Mouse (Mus musculus) olfactory bulb, adult 2 months (tissue): Measurements from ENCODE around the gene Col26a1. TPM values are rescaled to one million over a fixed set of nuclear protein-coding genes. Genes with fewer than 3 reads are reported as not detected.

ENCODE experiments used
- H3K27ac ChIP-seq: fragments of 200-500 bp; 2 replicates; pipeline ENCODE4 v1.5.1; 2012; ENCODE audit warnings: low read depth, low read length; ENCODE audit not compliant: insufficient read depth
- H3K4me1 ChIP-seq: fragments of 200-500 bp; 2 replicates; pipeline ENCODE4 v1.6.1; 2012; ENCODE audit warnings: low read length; ENCODE audit not compliant: control insufficient read depth, insufficient read depth
- H3K4me3 ChIP-seq: fragments of 200-500 bp; 2 replicates; pipeline ENCODE4 v1.5.1; 2012; ENCODE audit warnings: mild to moderate bottlenecking, low read depth, low read length, moderate library complexity; ENCODE audit not compliant: insufficient read depth
- CTCF ChIP-seq: fragments of 200-500 bp; IDR thresholded peaks from 2 replicates; pipeline ENCODE4 v1.5.1; 2012; ENCODE audit warnings: low read depth, mild to moderate bottlenecking, low read length, moderate library complexity; ENCODE audit not compliant: insufficient read depth
- POLR2A ChIP-seq: fragments of 200-500 bp; IDR thresholded peaks from 2 replicates; pipeline ENCODE4 v1.6.1; 2012; ENCODE audit warnings: mild to moderate bottlenecking, low read depth, low read length, moderate library complexity; ENCODE audit not compliant: insufficient read depth
- WGBS: fragments of 180-500 bp; shearing (Covaris S2); methylation state at CpG from one replicate; pipeline ENCODE4 v1.1.7; 2018; 5-methylcytosine and 5-hydroxymethylcytosine counted together
- polyA plus RNA-seq: library from polyadenylated mRNA; stranded (reverse); fragments of >200 nt; gene quantifications from 2 replicates; pipeline ENCODE4 v1.2.4, GENCODE M21; 2012; ENCODE audit warnings: low replicate concordance; ENCODE audit not compliant: missing spikeins, insufficient read depth, insufficient read length

Col26a1 gene
- polyA plus RNA-seq, 1 experiment, result not detected

GRCm38 (mm10) chr5:136830156-136830555 lies 52.9 kb downstream of the Col26a1 start:
- Histone ChIP-seq H3K4me1 (no peaks in the 10 kb centered on the region), H3K27ac (no peak overlapping the region), H3K4me3 (no peak overlapping the region)
- 77% methylated on average over 3 of the region's 3 CpGs for WGBS
- TF ChIP-seq POLR2A (no peak), CTCF (no peak)

- 77% methylated on average over 8 of the region's 8 CpGs for WGBS
- Histone ChIP-seq H3K27ac (no peak overlapping the region), H3K4me3 (no peak overlapping the region), H3K4me1 (no peaks in the 10 kb centered on the region)
- TF ChIP-seq POLR2A, result no peak
- TF ChIP-seq CTCF, result no peak
Measured at GRCm38 (mm10) chr5:136821971-136822370, 61.0 kb downstream of the Col26a1 start.

DNA sequence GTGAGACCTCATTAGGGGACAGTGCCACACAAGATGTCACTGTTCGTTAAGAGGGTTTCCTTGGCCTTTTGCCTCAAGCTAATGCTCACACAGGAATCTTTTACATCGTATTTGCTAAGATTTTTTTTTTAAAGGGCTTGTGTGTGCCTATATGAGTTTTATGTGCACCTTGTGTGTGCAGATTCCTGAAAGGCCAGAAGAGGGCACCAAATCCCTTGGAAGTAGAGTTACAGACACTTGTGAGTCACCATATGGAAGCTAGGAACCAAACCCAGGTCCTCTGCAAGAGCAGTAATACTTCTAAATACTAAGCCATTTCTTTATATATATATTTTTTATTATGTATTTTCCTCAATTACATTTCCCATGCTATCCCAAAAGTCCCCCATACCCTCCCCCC lies 62.1 kb downstream of the Col26a1 start:
- no peaks in the 10 kb centered on the region for H3K4me1 ChIP-seq
- H3K27ac ChIP-seq, result no peak overlapping the region
- 75% methylated on average over 2 of the region's 2 CpGs for WGBS
- H3K4me3 ChIP-seq, result no peak overlapping the region
- no peak for TF ChIP-seq POLR2A
- TF ChIP-seq CTCF, result no peak

DNA sequence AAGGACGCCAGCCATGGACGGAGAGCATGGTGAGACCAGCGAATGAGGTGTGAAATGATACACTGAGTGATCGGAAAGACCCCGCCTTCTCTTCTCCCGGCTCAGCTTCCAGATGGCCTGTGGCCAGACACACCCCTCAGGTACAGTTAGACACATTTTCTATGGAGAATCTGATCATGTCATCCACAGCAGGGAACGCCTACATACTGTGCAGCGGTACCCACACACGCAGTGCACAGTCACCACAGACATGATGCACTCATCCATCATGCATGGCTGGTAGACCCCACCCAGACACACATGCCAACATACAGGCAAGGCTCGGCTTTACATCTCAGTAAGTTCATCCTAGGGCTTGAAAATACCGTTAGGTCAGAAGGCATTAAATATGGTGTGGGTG lies 63.3 kb downstream of the Col26a1 start:
- Histone ChIP-seq H3K27ac (no peak overlapping the region), H3K4me3 (no peak overlapping the region), H3K4me1 (no peaks in the 10 kb centered on the region)
- 76% methylated on average over 11 of the region's 11 CpGs for WGBS
- no peak for TF ChIP-seq CTCF
- TF ChIP-seq POLR2A, result no peak

DNA sequence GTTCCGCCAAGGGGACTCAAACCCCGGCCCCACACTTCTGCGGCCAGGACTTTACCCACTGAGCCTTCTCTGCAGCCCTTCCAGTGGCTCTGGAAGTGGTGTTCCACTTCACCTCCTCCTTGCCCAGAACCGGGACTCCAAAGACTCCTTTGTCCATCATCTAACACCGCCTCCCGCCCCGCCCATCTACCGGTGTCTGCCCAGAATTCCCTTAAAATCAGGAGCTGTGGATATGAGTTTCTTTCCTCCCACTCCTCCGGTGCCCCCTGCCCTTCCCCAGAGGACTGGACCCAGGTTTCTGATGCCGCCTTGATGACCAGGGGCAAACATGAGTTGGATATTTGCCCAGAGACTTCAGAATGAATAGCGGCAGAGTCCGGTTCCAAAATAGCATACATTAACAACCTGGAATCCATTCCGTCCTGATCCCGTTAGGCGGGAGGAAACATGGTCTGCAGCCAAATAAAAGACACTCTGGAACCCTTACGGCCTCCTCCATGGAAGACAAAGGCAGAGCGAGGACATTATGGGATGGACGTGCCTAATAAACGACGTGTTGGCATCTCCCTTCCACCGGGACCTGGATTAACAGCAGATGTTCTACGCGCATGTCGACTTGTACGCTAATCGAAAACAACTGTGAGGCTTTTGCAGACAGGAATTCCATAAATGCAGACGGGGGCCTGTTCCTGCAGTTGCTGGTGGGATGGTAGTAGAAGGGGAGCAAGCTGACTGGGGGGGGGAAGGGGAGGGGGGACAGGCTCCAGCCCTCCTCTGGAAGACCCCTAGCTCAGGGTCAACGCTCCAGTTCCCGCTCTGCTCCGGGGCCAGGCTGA lies 72.3 kb downstream of the Col26a1 start:
- H3K27ac ChIP-seq, result no peak overlapping the region
- H3K4me3 ChIP-seq, result no peak overlapping the region
- peaks cover 8% of the 10 kb centered on the region; the same call in 1 of the 2 replicates for H3K4me1 ChIP-seq
- whole genome bisulfite sequencing, result 49% methylated on average over 30 of the region's 30 CpGs
- TF ChIP-seq POLR2A (no peak), CTCF (no peak)

DNA sequence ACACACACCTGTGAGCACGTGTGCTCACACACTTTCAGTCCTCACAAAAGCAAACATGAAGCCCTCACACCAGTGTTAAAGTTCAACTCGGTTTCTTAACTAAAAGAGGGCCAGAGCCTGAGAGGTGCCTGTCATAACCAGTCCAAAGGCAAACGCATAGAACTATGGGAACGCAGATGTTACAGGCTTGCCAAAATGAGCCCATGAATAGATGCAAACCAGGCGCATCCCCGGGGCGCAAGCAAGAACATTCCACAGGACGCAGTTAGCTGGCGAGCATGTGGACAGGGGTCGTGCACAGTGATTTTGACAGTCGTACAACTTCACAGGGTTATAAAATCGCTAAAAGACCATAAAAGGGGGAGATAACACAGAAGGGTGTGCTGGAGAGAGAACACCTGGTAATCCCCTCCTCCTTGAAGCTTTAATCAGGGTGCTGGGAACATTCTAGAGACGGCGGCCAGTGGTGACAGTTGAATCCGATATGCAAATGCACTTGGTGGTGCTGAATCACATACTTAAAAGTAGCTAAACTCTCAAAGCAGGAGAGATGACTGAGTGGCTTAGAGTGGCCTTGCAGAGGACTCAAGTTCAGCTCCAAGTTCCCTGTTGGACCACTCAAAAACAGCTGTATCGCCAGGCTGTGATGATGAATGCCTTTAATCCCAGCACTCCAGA lies 76.5 kb downstream of the Col26a1 start:
- H3K4me3 ChIP-seq, result no peak overlapping the region
- WGBS, result 81% methylated on average over 16 of the region's 16 CpGs
- H3K4me1 ChIP-seq, result peaks cover 15% of the 10 kb centered on the region
- no peak overlapping the region for H3K27ac ChIP-seq
- no peak for TF ChIP-seq POLR2A
- no peak for TF ChIP-seq CTCF

GRCm38 (mm10) chr5:136805019-136805418 lies 78.0 kb downstream of the Col26a1 start:
- Histone ChIP-seq H3K4me1 (peaks cover 7% of the 10 kb centered on the region), H3K4me3 (no peak overlapping the region), H3K27ac (no peak overlapping the region)
- WGBS, result 67% methylated on average over 6 of the region's 6 CpGs
- TF ChIP-seq CTCF (no peak), POLR2A (no peak)

GRCm38 (mm10) chr5:136804246-136804645 lies 78.8 kb downstream of the Col26a1 start:
- Histone ChIP-seq H3K27ac (no peak overlapping the region), H3K4me1 (peaks cover 7% of the 10 kb centered on the region), H3K4me3 (no peak overlapping the region)
- TF ChIP-seq POLR2A, result no peak
- 75% methylated on average over 1 of the region's 1 CpGs for WGBS

DNA sequence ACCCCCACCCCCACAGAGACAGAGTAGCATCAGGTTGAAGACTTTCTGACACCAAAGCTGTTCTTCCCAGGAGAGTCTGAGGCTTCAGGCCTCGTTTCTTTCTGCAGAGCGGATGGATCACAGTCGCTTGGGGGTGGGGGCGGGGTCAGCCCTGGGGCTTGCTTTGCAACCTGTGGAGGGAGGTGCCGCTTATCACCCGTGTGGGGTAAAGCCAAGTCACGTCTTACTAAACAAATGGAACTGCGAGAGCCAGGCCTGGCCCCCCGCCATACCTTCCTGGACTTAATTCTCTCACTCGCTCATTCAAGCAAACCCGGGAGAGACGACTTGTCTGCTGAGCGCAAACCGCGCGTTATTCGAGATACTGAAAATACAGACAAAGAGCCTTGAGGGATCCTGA lies 80.3 kb downstream of the Col26a1 start:
- Histone ChIP-seq H3K4me3 (no peak overlapping the region), H3K4me1 (peaks cover 7% of the 10 kb centered on the region), H3K27ac (no peak overlapping the region)
- WGBS, result 23% methylated on average over 17 of the region's 17 CpGs
- TF ChIP-seq POLR2A (no peak), CTCF (no peak)
